Mouse (Mus musculus) ES-E14 (cell line): ENCODE data around the gene Pdia5.

Experiments used
- CHD2 ChIP-seq: IDR thresholded peaks from 2 replicates; pipeline ENCODE4 v1.6.1; 2014; ENCODE audit warnings: mild to moderate bottlenecking, low read depth, low read length, inconsistent platforms
- ZNF384 ChIP-seq: IDR thresholded peaks from 2 replicates; pipeline ENCODE4 v1.6.1; 2012; ENCODE audit warnings: low read depth, low read length, inconsistent platforms

- TF ChIP-seq CHD2: no peak
- no peak for TF ChIP-seq ZNF384
Observed at GRCm38 (mm10) chr16:35406166-35406565, 84.5 kb downstream of the Pdia5 start.
